Mouse (Mus musculus) heart, adult 2 months (tissue): ENCODE measurements around the gene Fam19a2. TPM values are rescaled to one million over a fixed set of nuclear protein-coding genes. Genes with fewer than 3 reads are reported as not detected.
A peak's percentile ranks its signal among the peaks of the same experiment; 100 is the strongest.

Experiments
- DNase-seq, 2 experiments: peaks; one replicate each; pipeline ENCODE4 v3.0.0; 2021
- H3K27ac ChIP-seq: fragments of 200-600 bp; 2 replicates; pipeline ENCODE4 v1.8.1; 2022
- H3K27me3 ChIP-seq: fragments of 200-500 bp; 2 replicates; pipeline ENCODE4 v1.6.1; 2012; ENCODE audit warnings: mild to moderate bottlenecking, low read length, inconsistent platforms, mixed read lengths; ENCODE audit not compliant: control insufficient read depth, insufficient read depth
- H3K36me3 ChIP-seq: fragments of 200-500 bp; 2 replicates; pipeline ENCODE4 v1.6.1; 2012; ENCODE audit warnings: low read length, inconsistent platforms; ENCODE audit not compliant: control insufficient read depth, insufficient read depth
- H3K4me1 ChIP-seq: fragments of 200-500 bp; 2 replicates; pipeline ENCODE4 v1.6.1; 2011; ENCODE audit warnings: low read length; ENCODE audit not compliant: control insufficient read depth, insufficient read depth
- H3K4me3 ChIP-seq: fragments of 200-600 bp; 2 replicates; pipeline ENCODE4 v1.8.1; 2022
- H3K79me2 ChIP-seq: fragments of 200-500 bp; replicated peaks from 2 replicates; pipeline ENCODE4 v1.6.1; 2012; ENCODE audit warnings: mild to moderate bottlenecking, inconsistent platforms, low read length, moderate library complexity, mixed read lengths; ENCODE audit not compliant: control insufficient read depth, insufficient read depth
- H3K9ac ChIP-seq: fragments of 200-500 bp; 2 replicates; pipeline ENCODE4 v1.6.1; 2012; ENCODE audit warnings: low read depth, mild to moderate bottlenecking, control low read depth, inconsistent platforms, low read length, mixed read lengths
- CTCF ChIP-seq: fragments of 200-600 bp; IDR thresholded peaks from 2 replicates; pipeline ENCODE4 v1.8.1; 2022; ENCODE audit warnings: antibody characterized with exemption, mild to moderate bottlenecking, moderate library complexity
- EP300 ChIP-seq: fragments of 200-500 bp; IDR thresholded peaks from 2 replicates; pipeline ENCODE4 v1.6.1; 2011; ENCODE audit warnings: low read depth, low read length, control low read depth; ENCODE audit not compliant: insufficient read depth
- POLR2A ChIP-seq: fragments of 200-500 bp; IDR thresholded peaks from 2 replicates; pipeline ENCODE4 v1.6.1; 2011; ENCODE audit warnings: mild to moderate bottlenecking, low read depth, low read length, control low read depth; ENCODE audit not compliant: insufficient read depth
- WGBS: fragments of 180-500 bp; shearing (Covaris S2); methylation state at CpG from one replicate; pipeline ENCODE4 v1.1.7; 2018; 5-methylcytosine and 5-hydroxymethylcytosine counted together
- intact Hi-C: fragments of 180-260 bp; cut with DNase I; formaldehyde crosslinking; loops from one replicate; pipeline ENCODE4 v1.15.1; 2025
- polyA plus RNA-seq: library from polyadenylated mRNA; depleted of rRNA; stranded (reverse); fragments of >200 nt; gene quantifications from 2 replicates; pipeline ENCODE4 v1.2.3, GENCODE M21; 2012; rRNA removed
- total RNA-seq, 2 experiments: library from RNA; stranded (reverse); gene quantifications; 2 replicates each; pipeline ENCODE4 v1.2.3; 2021

The Fam19a2 gene
- total and polyA plus RNA-seq, 3 experiments, result 0.11 to 0.13 TPM; not detected in 1

DNA sequence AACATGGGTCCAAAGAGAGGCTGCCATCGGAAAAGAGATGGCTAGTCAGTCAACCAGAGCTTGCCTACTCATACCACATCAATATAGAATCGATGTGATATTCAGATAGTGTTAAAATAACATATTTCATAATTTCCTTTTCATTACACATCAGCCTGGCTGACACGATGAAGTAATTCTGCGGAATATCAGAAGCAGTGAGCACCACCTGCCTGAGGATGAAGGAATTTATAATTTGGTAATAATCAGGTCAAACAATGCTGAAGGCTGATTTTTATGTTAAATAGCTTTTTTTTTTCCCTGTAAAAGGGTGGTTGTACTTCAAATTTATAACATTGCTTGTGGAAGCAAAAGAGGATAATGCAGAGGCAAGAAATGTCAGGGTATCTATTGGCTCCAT is 490.2 kb downstream of the Fam19a2 start:
- Histone ChIP-seq H3K9ac (no peak overlapping the region), H3K27ac (no peak overlapping the region), H3K79me2 (no peaks in the 10 kb centered on the region), H3K4me1 (no peaks in the 10 kb centered on the region), H3K27me3 (no peaks in the 10 kb centered on the region), H3K36me3 (no peaks in the 10 kb centered on the region), H3K4me3 (no peak overlapping the region)
- intact Hi-C loops, result no loop called here
- WGBS, result 79% methylated on average over 4 of the region's 4 CpGs
- TF ChIP-seq CTCF (0 out of 2 replicates have a peak, but pooled peaks have one; percentile 8), POLR2A (no peak)
- no peak for DNase-seq

DNA sequence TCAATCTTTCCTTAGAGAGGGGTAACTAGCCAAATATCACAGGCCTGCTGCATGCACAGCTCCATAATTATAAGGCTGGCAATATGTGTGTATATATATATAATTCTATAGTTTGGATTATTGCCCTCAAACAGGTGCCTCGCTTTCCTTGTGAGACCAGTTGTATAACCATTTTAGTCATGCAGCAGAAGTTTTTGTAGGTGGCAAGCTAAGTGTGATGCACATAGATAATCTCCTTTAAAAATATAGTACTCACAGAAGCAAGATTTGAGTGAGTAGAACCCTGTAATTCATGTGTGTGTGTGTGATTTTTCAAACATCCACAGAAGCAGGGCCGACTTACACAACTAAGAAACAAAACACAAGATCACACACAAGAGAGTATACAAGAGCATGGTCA is 525.6 kb downstream of the Fam19a2 start:
- intact Hi-C loops, result no loop called here
- H3K9ac ChIP-seq, result no peak overlapping the region
- H3K27me3 ChIP-seq, result no peaks in the 10 kb centered on the region
- H3K4me1 ChIP-seq, result no peaks in the 10 kb centered on the region
- no peaks in the 10 kb centered on the region for H3K79me2 ChIP-seq
- DNase-seq, result no peak
- H3K36me3 ChIP-seq, result no peaks in the 10 kb centered on the region
- no peak for TF ChIP-seq EP300
- no peak for TF ChIP-seq POLR2A
- TF ChIP-seq CTCF, result no peak
- WGBS, result 86% methylated on average over 2 of the region's 2 CpGs
- no peak overlapping the region for H3K4me3 ChIP-seq
- no peak overlapping the region for H3K27ac ChIP-seq

Other genes starting within 250 kb of the Fam19a2 start
- gene Mon2, start 187.5 kb upstream of the Fam19a2 start, total RNA-seq, result 10 to 100 TPM; 35.7 to 39.5 TPM
- gene Mon2, start 187.5 kb upstream of the Fam19a2 start, polyA plus RNA-seq, result 29.0 and 33.7 TPM in 2 replicates
- 100 to 1,000 TPM in 1 of 2 experiments, 10 to 100 TPM in 1; 86.4 to 103 TPM for gene Usp15, start 67.0 kb upstream of the Fam19a2 start, total RNA-seq
- 14.5 and 29.3 TPM in 2 replicates for gene Usp15, start 67.0 kb upstream of the Fam19a2 start, polyA plus RNA-seq